Mouse (Mus musculus): ENCODE measurements around the gene Fli1.

Fli1 gene

DNA sequence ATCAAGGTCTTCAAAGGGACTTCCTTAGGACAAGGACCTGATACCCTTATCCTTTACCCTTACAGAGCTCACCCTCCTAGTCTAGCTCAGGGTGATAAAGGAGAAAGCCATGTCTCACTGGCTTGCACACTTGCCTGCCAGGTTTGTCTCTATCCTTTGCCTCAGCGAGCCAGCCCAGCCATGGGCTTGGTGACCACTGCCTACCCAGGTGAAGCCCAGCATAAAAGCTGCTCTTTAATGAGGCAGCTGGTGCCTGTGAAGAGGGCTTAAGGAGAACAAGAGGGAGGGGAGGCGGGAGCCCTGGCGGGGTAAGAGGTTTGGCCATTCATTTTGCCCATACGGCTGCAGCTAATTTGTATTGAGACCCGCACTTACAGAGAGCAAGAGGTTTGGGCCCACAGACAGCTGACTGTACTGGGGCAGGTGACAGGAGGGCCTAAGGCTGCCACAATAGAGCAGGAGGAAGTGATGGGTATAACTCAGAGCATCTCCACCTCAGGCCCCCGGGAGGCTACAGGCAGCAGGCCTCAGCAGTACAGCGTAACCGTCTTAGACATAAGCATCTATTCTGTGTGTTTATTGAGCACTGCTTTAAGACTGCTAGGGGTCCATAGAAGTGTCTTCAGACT is 73.4 kb downstream of the Fli1 start:
- DNase-seq (ENCODE audit: low spot score in 2 of 2), result no peak

DNA sequence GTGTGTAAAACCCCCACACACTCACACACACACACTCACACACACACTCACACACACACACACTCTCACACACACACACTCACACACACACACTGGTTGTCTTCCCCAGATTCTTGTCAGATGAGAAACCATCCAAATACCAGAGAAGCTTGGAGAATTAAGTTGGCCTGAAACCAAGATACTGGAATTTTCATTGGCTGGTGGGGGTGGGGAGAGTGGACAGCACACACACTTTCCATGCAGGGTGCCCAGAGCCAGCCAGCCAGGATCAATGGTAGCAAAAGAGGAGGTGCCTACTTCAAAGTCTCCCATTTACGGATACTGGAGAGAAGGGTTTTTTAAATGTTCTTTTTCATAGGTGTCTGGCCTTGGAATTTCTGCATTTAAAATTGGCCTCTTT is 74.3 kb downstream of the Fli1 start:
- no peak for DNase-seq (ENCODE audit: low spot score in 2 of 2)

DNA sequence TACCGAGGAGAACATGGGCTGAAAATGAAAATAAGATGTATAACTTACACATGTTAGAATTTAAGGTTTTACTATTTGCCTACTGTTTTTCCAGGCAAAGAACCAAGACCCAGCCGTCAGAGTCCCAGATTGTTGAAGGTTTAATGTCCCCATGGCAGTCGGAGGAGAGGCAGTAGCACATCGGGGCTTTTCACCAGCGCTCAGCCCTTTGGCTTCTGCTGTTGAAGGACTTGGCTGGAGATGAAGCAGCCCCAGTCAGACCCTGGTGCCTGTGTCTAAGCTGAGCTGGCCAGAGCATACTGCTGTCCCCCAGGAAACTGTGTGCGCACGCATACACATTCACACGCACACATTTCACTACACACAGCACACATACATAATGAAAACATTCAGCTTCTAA is 75.2 kb downstream of the Fli1 start:
- no peak for DNase-seq (ENCODE audit: low spot score in 2 of 2)

DNA sequence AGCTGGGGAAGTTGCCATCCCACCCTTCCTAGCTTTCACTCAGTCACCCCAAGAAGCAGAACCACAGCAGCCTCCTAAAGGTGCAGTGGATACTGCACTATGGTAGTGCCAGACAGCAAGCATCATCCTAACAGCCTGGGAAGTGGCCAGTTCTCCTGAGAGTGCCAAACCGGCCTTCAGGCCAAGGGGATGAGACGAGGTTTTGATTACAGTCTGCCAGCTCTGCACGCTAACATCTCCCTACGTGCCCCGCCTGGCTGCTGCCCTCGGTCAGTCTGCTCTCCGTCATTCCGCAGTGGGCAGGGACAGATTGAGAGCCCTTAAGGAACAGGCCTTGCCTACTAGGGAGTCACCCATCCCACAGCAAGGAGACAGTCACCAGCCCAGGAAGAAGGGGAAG is 75.8 kb downstream of the Fli1 start:
- peak in 1 of 2 experiments; percentile 7 for DNase-seq (ENCODE audit: low spot score in 2 of 2)

DNA sequence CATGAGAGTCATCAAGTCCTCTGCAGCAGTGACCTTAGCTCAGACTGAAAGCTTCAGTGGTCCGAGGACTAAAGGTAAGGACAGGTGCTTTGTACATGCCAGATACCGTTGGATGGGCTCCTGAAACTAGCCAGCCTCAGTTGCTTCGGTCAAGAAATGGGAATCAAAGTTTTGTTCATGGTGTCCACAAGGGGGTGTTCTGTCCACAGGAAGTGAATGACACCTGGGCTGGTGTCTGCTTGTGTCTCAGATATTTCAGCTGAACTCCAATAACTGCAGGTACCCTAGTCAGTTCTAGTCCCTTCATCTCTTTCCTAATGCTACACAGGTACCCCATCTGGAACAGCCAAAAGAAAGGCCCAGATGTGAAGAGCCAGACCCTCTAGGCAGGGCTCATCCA is 86.0 kb downstream of the Fli1 start:
- DNase-seq (ENCODE audit: low spot score in 2 of 2), result no peak

DNA sequence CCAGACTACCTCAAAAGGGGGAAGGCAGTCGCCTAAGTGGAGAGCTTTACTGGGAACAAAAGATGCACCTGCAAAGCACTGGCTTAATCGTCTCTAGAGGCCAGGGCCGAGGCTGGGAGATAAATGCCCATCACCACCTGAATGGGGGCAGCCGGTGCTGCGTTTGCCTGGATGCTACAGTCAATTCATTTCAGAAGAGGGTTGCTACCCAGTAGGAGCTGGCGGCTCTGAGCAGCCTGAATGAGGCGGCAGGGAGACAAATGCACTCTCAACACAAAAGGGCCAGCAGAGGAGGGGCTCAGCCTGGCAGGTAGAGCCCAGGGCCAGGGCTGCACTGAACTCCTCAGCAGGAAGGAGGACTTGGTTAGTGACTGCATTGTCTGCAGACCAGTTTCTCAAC is 92.5 kb downstream of the Fli1 start:
- DNase-seq (ENCODE audit: low spot score in 2 of 2), result no peak

DNA sequence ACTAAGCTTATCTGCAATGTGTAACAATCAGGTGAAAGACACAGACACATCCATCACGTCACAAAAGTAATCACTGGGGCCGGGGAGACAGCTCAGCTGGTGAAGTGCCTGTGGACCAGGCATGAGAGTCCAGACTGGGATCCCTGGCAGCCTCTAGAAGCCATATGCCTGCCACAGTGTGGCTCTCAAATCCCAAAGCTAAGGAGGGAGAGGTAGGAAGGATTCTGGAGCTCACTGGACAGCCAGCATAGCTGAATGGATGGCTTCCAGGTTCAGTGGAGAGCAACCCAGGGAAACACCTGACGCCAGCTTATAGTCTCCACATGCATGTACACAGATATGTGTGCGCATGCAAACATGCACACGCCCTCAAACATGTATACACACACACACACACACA is 93.9 kb downstream of the Fli1 start:
- no peak for DNase-seq (ENCODE audit: low spot score in 2 of 2)

DNA sequence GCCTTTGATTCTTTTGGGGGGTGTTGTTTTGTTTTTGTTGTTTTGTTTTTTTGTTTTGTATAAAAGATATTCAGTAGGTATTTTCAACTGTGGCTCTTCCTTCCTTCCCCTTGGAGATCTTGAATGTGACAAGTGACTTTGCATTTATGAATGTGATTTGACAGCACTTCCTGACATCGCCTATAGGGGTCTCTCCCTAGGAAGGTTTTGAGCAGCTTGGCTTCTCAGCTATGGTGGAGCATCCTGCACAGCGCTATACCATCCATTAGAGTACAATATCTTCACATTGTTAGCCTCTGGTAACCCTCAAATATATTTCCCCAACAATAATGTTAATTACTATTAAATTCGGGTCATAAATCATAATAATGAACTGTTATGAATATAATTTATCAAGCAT is 96.9 kb downstream of the Fli1 start:
- DNase-seq (ENCODE audit: low spot score in 2 of 2), result no peak

DNA sequence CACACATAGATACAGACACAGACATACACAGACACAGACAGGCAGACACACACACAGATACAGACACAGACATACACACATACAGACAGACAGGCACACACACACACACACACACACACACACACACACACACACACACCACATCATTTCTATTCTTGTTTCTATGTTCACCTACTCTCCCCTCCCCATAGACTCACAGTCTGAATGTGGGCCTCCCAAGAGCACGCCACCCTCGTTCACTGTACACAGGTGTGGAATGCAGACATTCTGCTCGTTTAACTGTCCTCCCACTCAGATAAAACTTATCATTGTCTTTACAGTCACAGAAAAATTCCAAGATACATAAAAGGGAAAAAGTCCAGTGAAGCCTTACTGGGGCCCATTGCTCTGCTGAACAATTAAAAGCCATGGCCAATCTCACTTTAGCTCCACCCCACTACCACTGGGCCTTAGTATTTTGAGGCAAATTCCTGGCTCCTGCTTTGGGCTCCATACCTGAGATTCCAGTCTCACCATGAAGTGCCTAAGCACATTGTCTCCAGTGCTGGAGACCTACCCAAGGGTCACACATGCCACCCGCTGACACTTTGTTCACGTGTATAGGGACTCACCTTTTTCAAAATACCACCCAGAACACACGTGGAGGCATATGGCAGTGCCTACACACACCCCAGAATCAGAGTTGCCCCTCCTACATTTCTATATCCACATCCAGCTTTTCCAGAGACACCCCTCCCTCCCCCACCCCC is 98.0 kb downstream of the Fli1 start:
- no peak for DNase-seq (ENCODE audit: low spot score in 2 of 2)

DNA sequence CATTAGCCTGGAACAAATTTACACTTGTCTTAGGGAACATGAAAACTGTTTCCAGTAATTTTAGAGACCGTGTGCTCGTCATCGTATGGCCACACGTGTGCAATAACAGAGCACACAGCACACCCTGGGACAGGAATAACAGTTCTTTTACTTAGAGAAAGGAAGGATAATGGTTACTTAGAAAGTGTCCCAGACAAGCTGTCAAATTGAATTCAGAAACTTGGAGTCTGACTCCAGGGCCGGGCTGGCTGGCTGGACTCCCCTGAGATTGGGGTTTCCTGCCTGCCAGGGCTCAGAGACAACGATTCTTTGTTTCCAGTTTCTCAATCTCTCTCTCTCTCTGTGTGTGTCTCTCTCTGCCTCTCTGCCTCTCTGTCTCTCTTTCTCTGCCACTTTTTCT is 98.8 kb downstream of the Fli1 start:
- DNase-seq (ENCODE audit: low spot score in 2 of 2), result no peak

DNA sequence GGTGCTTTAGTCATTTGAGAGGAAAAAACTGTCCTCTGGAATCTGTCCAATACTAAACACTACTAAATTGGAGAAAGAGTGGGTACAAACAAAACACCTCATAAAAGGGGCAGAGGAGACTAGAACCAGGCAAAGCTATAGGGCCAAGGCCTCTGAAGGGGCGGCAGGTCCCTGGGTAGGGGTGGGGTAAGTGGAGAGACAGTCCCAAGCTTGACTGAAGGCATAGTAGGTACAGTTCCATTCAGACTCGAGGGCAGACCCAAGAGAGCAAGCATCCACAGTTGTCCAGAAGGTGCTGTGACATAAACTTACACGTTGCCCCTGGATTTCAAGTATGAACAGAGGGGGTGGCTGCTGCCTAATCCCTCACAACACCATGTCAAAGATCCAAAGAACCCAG is 99.5 kb downstream of the Fli1 start:
- DNase-seq (ENCODE audit: low spot score in 2 of 2), result no peak

DNA sequence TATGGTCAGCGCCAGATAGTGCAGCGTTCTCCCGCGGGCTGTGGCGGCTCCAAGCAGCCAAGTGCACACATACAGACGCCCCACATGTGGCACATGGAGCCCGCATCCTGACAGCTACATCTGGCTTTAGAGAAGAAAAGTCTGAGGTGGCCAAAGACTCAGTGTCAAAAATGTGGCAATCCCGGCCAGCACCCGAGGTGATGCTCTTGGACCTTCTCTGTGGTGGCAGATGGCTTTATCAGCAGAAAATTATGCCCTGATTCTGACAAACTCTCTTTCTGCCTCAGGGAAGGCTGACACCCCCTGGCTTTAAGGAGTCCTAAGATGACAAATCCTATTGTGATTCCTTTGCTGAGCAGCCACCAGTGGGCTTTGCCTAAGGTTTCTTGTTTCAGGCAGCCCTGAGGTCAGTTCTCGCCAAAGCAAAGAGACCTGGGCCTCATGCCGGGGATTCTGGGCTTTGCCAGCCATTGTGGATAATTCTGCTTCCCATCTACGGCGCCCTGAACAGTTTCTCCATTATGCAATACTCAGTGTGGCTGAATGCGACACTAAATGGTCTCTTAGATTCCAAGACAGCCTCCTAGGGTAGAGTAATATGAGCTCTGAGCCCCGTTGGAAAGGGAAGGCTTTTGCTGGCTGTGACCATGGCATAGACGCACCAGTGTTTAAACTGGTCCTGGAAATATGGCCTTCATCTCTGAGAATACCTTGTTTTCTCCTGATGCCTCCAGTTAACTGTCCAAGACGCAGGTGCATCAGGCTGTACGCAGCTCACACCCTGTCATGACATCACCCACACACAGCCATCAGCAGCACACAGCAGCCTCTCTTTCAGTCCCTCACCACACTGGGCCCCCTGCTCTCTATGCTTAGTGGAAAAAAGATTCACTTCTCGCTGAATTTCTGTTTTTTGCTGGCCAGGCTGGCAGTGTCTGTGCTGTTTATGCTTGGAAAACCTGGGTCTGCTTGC is 108.1 kb downstream of the Fli1 start:
- DNase-seq (ENCODE audit: low spot score in 2 of 2), result no peak

DNA sequence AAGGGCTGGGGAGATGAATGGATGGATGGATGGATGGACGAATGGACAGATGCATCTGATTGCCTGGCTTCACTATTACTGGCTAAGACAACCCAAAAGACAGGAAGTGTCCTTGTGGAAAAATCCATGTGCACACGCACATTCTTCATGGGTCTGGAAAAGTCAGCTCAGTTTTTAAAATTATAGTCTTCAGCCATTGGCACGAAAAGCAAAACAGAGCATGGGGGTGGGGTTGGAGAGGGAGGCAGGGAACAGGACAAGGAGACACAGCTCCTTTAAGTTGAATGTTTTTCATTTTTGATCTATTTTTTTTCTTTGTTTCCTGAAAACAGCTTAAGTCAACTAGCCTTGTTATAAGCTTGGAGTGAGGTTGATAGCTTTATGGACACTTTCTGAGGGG is 111.6 kb downstream of the Fli1 start:
- no peak for DNase-seq (ENCODE audit: low spot score in 2 of 2)

DNA sequence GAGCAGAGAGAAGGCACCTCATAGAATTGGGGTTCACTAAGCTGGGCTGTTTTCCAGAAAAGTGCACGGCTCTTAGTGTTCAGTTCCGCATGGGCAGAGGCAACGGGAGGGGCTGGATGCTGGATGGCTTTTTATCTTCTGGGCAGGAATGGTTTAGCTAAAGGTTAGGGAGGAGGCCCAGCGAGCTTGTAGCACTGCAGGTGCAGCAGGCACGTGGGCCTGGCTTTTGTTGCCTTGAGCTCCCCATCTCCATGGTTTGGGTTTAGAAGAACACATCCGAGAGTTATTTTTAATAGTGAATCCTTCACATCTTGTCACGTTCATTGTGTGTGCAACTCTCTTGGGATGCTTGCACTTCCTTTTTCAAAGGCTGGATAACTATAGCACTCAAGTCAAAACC is 117.3 kb downstream of the Fli1 start:
- no peak for DNase-seq (ENCODE audit: low spot score in 2 of 2)

DNA sequence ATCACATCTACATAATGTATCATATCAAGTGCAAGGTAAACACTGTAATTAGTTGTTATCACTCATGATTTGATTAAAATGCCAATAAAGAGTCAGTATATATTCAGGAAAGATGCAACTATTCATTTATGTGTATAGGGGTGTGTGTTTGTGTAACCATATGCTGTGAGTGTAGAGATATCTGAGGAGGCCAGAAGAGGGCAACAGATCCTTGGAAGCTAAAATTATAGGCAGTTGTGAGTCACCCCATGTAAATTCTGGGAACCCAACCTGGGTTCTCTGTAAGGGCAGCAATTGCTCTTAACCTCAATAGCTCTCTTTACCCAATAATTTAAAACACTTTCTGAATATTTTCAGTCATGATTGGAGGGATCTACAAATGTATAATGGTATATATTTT is 122.0 kb downstream of the Fli1 start:
- DNase-seq (ENCODE audit: low spot score in 2 of 2), result no peak

DNA sequence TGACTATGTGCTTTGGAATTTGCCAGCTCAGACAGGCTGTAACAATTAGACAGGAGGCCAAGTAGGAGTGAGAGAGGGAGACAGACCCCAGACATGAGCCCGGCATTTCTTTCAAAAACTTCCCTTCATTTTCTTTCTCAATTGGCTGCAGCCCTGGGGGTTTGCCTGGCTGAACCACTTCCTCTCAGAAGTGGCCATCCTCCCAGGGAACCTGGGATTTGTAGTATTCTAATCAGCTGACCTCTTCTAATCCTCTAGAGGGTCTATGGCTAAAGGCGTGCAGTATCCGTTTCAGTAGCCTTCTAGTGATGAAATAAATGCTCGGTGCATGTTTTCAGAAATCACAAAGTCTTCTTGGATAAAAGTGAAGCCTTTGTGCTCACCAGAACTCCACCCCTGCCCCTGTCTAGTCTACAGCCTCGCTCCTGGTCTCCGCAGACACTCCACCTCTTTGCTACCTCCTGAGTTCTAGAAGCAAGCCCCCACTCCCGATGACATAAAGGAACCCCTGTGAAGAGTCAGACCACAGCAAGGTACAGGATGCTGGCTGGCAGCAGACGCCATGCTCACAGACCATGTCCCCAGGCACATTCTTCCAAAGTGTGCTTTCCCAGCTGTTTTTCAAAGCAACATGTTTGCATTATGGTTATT is 125.1 kb downstream of the Fli1 start:
- DNase-seq (ENCODE audit: low spot score in 2 of 2), result no peak

DNA sequence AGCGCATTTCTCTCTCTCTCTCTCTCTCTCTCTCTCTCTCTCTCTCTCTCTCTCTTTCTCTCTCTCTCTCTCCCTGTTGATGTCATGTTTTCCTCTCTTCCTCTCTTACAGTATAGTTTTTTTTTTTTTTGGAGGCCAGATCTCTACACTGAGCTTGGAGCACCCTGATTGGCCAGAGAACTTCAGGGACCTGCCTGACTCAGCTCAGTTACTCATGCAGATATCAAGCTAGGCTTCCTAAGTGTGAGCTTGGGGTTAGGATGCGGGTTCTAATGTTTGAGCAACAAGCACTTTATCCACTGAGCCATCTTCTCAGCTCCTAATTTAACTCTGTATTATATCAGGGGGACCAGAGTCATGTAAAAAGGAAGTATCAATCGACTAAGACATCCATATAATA is 126.7 kb downstream of the Fli1 start:
- no peak for DNase-seq (ENCODE audit: low spot score in 2 of 2)

DNA sequence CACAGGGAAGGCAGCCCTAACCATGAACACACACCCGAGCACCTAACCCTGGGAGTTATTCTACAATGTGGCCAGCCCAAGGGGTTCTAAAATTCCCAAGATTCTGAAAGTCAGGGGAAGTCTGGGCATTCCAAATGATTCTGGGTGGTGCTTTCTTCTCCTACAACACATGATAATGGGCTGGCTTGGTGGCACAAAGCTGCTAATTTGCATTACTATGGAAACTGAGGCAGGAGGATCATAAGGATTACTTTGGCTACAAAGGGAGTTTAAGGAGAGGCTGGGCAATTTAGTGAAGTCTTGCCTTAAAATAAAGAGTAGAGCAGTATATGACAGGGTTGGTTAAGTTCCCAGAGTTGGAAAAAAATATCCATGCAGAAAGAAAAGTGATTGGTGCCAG is 127.7 kb downstream of the Fli1 start:
- DNase-seq (ENCODE audit: low spot score in 2 of 2), result no peak

DNA sequence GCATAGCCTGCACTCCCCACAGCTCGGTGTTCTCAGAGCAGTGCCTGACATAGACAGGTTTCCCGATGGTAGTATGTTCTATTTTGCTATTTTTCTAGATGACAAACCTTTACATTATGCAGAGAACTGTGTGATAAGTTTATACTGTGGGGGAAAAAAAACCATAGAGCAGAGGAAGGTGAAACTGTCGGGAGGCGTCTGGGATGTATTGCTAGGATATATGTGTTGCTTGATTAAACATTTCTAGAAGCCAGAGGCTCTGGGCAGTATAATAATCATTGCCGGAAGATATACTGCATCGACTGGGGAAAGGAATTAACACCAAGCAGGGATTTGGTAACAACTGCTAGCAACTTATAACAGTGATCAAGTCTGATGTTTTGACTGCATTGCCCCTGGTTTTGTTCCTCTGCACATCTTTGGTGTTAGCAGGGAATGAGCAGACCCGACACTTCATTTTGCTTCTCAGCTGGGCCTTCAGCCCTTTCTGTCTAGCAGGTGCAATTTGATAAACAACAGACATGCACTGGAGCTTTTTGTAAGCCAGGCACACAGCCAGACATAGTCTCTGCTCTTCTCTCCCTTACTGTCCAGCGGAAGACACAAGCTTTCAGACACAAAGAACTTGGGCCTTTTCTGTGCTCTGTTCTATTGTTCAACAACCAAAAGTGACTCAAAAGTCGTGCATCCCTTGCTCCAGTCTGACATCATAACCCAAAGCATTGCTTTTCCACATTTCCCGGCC is 129.7 kb downstream of the Fli1 start:
- DNase-seq (ENCODE audit: low spot score in 2 of 2), result no peak

DNA sequence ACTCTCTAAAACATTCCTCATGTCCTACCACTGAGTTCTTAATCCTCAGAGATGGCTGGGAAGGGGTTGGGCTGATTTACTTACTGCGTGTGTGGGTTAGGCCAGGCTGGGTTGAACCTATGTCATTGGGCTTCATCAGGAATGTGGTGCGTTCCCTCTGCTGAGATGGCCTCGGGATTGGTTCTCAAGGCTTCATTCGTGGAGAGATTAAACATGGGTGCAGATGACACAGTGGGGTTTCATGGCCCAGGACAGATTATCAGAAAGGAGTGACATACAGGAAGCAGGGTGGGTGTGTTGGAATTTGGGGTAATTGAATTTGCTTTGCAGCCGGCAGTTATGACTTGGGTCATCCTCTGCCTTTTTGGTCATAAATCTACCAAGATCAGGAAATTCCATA is 131.2 kb downstream of the Fli1 start:
- no peak for DNase-seq (ENCODE audit: low spot score in 2 of 2)

DNA sequence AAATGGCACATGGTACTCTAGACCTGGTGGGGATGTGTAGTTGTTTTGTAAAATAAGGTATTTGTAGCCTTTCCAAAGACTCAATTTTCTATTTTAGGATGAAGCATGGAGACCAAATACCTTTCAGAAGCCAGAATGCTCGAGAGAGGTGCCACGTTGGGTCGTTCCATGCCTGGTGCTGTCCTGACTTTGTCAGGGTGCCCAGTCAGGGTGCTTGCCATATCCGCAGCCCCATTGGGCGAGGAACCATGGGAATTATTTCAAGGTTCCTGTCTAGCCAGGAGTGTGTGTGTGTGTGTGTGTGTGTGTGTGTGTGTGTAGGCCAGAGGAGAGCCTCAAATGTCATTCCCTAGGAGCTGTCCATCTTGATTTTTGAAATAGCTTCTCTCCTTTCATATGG is 132.0 kb downstream of the Fli1 start:
- DNase-seq (ENCODE audit: low spot score in 2 of 2), result no peak
